Mouse (Mus musculus): ENCODE measurements around the gene Fbxo48. TPM values are rescaled to one million over a fixed set of nuclear protein-coding genes. Genes with fewer than 3 reads are reported as not detected.

The Fbxo48 gene
- polyA plus RNA-seq, 1 experiment from 2014 or later = 0.77 TPM

DNA sequence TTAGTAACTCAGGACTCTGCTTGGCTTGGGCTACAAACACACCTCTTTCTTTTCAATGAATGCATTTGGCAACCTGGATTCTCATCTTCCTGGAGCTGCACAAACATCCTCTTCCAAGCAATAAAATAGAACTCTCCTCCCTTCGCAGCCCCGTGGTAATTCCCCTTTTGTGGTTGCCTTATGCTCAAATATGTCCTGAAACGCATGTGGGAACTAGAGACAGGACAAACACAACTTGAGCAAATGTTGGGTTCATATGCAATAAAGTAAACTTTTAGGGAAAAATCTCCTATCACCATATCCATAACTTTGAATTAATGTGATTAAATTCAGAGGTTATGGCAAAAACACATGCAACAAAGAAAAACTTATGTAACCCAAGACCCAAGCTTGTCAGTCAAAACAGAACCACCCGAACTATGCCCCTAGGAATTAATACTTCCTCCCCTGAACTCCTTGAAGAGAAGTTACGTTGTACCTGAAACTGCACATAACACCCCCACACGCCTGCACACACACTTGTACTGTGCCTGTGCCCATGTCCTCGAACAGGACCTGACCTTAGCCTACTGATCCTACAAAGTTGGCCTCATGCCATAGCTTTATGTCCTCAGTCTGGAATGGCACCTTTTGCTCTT lies 35.5 kb downstream of the Fbxo48 start:
- Histone ChIP-seq H3K36me3 (ENCODE audit: control insufficient read depth, insufficient read depth, low read length) (no peaks in the 10 kb centered on the region), H3K27me3 (replicated peaks; ENCODE audit: control insufficient read depth, insufficient read depth, low read length) (no peaks in the 10 kb centered on the region), H3K4me3 (ENCODE audit: low read depth, low read length) (no peak overlapping the region), H3K9ac (ENCODE audit: low read length) (no peak overlapping the region), H3K27ac (ENCODE audit: low read depth, low read length) (no peak overlapping the region), H3K4me2 (ENCODE audit: low read length) (no peak overlapping the region), H3K4me1 (ENCODE audit: control insufficient read depth, insufficient read depth, low read length) (no peaks in the 10 kb centered on the region), H3K9me3 (replicated peaks; ENCODE audit: control insufficient read depth, low read length) (no peaks in the 10 kb centered on the region)
- ATAC-seq (no peak), DNase-seq (ENCODE audit: low spot score) (no peak)
- WGBS = 86% methylated on average over 7 of the region's 7 CpGs

DNA sequence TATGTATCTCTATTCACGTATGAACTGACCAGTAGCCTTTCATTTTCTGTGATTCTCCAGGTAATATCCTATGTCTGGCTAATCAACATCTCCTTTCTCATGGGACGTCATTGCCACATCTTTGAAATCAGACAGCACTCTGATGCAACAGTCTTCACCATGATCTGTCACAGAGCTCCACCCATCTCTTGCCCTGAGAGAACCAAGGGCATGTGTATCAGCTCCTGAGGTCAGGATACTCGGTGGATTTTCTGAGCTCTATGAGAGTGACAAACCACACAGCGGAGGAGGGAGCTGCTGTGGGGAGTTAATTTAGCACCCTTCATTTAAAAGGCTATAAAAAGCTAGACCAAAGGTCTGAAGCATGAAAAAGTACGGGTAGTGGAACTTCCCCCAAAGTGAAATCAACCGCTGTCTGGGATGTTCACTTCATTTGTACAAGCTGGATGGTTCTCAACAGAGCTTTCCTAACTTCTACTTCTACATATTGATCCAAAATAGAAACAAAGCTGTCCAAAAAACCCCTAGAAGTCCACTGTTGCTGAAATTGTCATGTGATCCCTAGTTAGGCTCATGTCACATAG lies 36.7 kb downstream of the Fbxo48 start:
- ATAC-seq (no peak), DNase-seq (ENCODE audit: low spot score) (no peak)
- H3K4me1 ChIP-seq (ENCODE audit: control insufficient read depth, insufficient read depth, low read length) = no peaks in the 10 kb centered on the region
- no peaks in the 10 kb centered on the region for H3K27me3 ChIP-seq (replicated peaks; ENCODE audit: control insufficient read depth, insufficient read depth, low read length)
- no peak overlapping the region for H3K27ac ChIP-seq (ENCODE audit: low read depth, low read length)
- no peaks in the 10 kb centered on the region for H3K36me3 ChIP-seq (ENCODE audit: control insufficient read depth, insufficient read depth, low read length)
- H3K9me3 ChIP-seq (replicated peaks; ENCODE audit: control insufficient read depth, low read length) = no peaks in the 10 kb centered on the region
- 87% methylated on average over 6 of the region's 6 CpGs for WGBS
- no peak overlapping the region for H3K9ac ChIP-seq (ENCODE audit: low read length)
- no peak overlapping the region for H3K4me2 ChIP-seq (ENCODE audit: low read length)
- H3K4me3 ChIP-seq (ENCODE audit: low read depth, low read length) = no peak overlapping the region

DNA sequence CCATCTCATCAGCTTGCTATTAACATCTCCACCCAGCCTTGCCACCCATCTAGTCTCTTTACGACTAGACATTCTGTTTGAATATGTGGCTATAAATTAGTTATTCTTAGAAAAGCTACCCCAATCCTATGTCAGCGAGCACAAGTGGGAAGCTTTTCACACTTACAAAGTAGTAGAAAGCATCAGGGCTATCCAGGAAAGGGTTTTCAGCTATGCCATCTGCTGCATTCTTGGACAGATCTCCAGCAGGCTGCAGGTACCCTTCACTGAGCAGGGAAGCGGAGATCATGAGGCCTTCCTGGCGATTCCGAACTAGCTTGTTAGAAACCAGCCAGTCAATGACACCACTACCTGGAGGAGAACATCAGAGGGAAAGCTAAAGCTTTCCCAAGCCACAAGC lies 38.7 kb downstream of the Fbxo48 start:
- ATAC-seq (no peak), DNase-seq (ENCODE audit: low spot score) (no peak)
- H3K9me3 ChIP-seq (replicated peaks; ENCODE audit: control insufficient read depth, low read length) = no peaks in the 10 kb centered on the region
- H3K9ac ChIP-seq (ENCODE audit: low read length) = no peak overlapping the region
- no peak overlapping the region for H3K4me2 ChIP-seq (ENCODE audit: low read length)
- 92% methylated on average over 5 of the region's 5 CpGs for WGBS
- no peak overlapping the region for H3K27ac ChIP-seq (ENCODE audit: low read depth, low read length)
- H3K4me3 ChIP-seq (ENCODE audit: low read depth, low read length) = no peak overlapping the region
- no peaks in the 10 kb centered on the region for H3K4me1 ChIP-seq (ENCODE audit: control insufficient read depth, insufficient read depth, low read length)
- no peaks in the 10 kb centered on the region for H3K36me3 ChIP-seq (ENCODE audit: control insufficient read depth, insufficient read depth, low read length)
- H3K27me3 ChIP-seq (replicated peaks; ENCODE audit: control insufficient read depth, insufficient read depth, low read length) = no peaks in the 10 kb centered on the region

DNA sequence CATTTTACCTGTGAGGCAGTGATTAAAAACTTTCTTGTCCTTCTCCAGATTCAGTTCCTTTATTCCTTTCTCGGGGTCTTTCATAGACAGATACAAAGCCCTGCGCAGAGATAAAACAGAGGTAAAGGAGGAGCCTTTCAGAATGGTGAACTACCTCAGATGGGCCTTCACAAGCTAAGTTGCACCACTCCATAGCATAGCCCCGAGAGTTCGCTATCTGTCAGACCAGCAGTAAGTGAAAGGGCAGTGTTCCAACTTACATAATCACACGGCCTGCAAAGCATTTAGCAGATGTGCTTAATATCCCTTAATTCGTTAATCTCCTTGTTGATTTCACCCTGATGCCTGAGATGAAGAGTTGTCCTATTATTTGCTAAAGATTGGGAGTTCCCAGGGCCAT lies 41.7 kb downstream of the Fbxo48 start:
- H3K36me3 ChIP-seq (ENCODE audit: control insufficient read depth, insufficient read depth, low read length) = no peaks in the 10 kb centered on the region
- no peak overlapping the region for H3K4me2 ChIP-seq (ENCODE audit: low read length)
- ATAC-seq (no peak), DNase-seq (ENCODE audit: low spot score) (no peak)
- no peak overlapping the region for H3K9ac ChIP-seq (ENCODE audit: low read length)
- no peak overlapping the region for H3K27ac ChIP-seq (ENCODE audit: low read depth, low read length)
- H3K4me3 ChIP-seq (ENCODE audit: low read depth, low read length) = no peak overlapping the region
- H3K9me3 ChIP-seq (replicated peaks; ENCODE audit: control insufficient read depth, low read length) = no peaks in the 10 kb centered on the region
- WGBS = 78% methylated on average over 6 of the region's 6 CpGs
- H3K4me1 ChIP-seq (ENCODE audit: control insufficient read depth, insufficient read depth, low read length) = no peaks in the 10 kb centered on the region
- H3K27me3 ChIP-seq (replicated peaks; ENCODE audit: control insufficient read depth, insufficient read depth, low read length) = no peaks in the 10 kb centered on the region

DNA sequence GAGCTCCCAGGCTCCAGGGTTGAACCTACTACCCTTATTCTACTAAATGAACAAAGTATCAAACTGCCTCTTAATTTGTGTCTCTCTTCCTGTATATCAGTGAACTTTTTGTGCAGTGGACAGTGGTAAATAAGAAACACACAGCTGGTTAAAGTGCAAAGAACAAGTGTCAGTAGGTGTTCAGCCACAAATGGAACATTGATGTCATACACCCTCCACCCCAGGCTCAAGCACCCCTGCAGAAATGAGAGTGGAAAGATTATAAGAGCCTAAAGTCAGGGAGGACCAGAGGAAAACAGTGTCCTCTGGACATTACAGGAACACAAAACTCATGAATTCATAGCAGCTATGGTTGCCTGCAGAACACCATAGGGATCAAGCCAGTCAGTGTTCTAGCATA lies 45.6 kb downstream of the Fbxo48 start:
- Histone ChIP-seq H3K27me3 (replicated peaks; ENCODE audit: control insufficient read depth, insufficient read depth, low read length) (no peaks in the 10 kb centered on the region), H3K27ac (ENCODE audit: low read depth, low read length) (no peak overlapping the region), H3K9ac (ENCODE audit: low read length) (no peak overlapping the region), H3K36me3 (ENCODE audit: control insufficient read depth, insufficient read depth, low read length) (no peaks in the 10 kb centered on the region), H3K4me2 (ENCODE audit: low read length) (no peak overlapping the region), H3K9me3 (replicated peaks; ENCODE audit: control insufficient read depth, low read length) (no peaks in the 10 kb centered on the region), H3K4me3 (ENCODE audit: low read depth, low read length) (no peak overlapping the region), H3K4me1 (ENCODE audit: control insufficient read depth, insufficient read depth, low read length) (no peaks in the 10 kb centered on the region)
- DNase-seq (ENCODE audit: low spot score) (no peak), ATAC-seq (no peak)

DNA sequence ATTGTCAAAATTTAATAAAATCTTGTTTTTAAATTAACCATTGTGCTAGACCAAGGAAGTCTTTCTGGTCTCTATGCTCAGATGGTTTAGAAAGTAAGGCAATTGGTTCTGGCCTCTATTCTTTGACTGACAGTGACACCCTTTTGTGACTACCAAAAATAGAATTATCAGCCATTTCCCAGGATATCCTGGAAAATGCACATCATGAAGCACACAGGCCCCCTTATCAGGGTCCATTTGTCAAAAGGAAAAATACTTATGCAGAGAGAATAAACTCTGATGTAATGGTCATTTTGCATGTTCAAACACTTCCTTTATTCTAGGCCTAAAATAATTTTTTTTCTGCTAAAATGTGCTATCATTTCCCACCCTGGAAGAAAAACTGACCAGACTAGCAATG lies 46.3 kb downstream of the Fbxo48 start:
- Histone ChIP-seq H3K27me3 (replicated peaks; ENCODE audit: control insufficient read depth, insufficient read depth, low read length) (no peaks in the 10 kb centered on the region), H3K4me2 (ENCODE audit: low read length) (no peak overlapping the region), H3K36me3 (ENCODE audit: control insufficient read depth, insufficient read depth, low read length) (no peaks in the 10 kb centered on the region), H3K4me3 (ENCODE audit: low read depth, low read length) (no peak overlapping the region), H3K9ac (ENCODE audit: low read length) (no peak overlapping the region), H3K27ac (ENCODE audit: low read depth, low read length) (no peak overlapping the region), H3K9me3 (replicated peaks; ENCODE audit: control insufficient read depth, low read length) (no peaks in the 10 kb centered on the region), H3K4me1 (ENCODE audit: control insufficient read depth, insufficient read depth, low read length) (no peaks in the 10 kb centered on the region)
- DNase-seq (ENCODE audit: low spot score) = no peak
- no peak for ATAC-seq

DNA sequence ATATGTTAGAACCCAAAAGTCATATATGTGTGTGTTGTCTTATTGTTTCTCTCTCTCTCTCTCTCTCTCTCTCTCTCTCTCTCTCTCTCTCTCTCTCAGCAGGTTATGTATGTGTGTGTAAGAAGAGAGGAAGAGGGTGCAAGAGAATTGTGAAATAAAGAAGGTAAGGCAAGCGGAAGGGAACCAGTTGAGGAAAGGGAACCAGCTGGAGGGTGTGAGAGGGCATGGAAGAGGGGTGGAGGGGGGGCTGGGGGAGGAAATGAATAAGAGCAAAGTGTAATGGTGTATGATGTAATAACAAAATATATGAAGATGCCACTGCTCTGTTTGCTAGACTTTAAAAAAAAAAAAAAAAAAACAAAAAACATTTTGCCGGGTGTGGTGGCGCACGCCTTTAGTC lies 48.2 kb downstream of the Fbxo48 start:
- H3K9ac ChIP-seq (ENCODE audit: low read length) = no peak overlapping the region
- no peaks in the 10 kb centered on the region for H3K36me3 ChIP-seq (ENCODE audit: control insufficient read depth, insufficient read depth, low read length)
- H3K9me3 ChIP-seq (replicated peaks; ENCODE audit: control insufficient read depth, low read length) = no peaks in the 10 kb centered on the region
- DNase-seq (ENCODE audit: low spot score) (no peak), ATAC-seq (no peak)
- 92% methylated on average over 4 of the region's 4 CpGs for WGBS
- no peak overlapping the region for H3K27ac ChIP-seq (ENCODE audit: low read depth, low read length)
- no peak overlapping the region for H3K4me3 ChIP-seq (ENCODE audit: low read depth, low read length)
- no peak overlapping the region for H3K4me2 ChIP-seq (ENCODE audit: low read length)
- H3K4me1 ChIP-seq (ENCODE audit: control insufficient read depth, insufficient read depth, low read length) = no peaks in the 10 kb centered on the region
- H3K27me3 ChIP-seq (replicated peaks; ENCODE audit: control insufficient read depth, insufficient read depth, low read length) = no peaks in the 10 kb centered on the region

DNA sequence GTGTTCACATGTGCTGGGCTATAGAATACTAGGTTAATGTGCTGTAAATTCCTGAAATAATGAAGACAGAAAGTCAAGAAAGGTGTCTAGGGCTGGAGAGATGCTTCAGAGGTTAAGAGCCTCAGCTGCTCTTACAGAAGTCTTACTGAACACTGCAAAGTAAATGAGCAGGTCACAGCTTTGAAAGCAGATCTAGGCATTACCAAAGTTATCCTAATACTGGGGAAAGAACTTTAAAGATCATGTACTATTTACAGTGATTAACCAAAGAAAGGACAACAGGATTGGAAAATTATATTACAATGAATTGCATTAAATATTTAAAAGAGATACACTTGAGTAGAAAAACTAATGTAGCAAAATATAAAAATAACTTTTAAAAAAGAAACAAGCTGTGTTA lies 48.8 kb downstream of the Fbxo48 start:
- no peaks in the 10 kb centered on the region for H3K9me3 ChIP-seq (replicated peaks; ENCODE audit: control insufficient read depth, low read length)
- no peaks in the 10 kb centered on the region for H3K27me3 ChIP-seq (replicated peaks; ENCODE audit: control insufficient read depth, insufficient read depth, low read length)
- H3K4me3 ChIP-seq (ENCODE audit: low read depth, low read length) = no peak overlapping the region
- no peak for ATAC-seq
- no peak for DNase-seq (ENCODE audit: low spot score)
- H3K27ac ChIP-seq (ENCODE audit: low read depth, low read length) = no peak overlapping the region
- no peaks in the 10 kb centered on the region for H3K36me3 ChIP-seq (ENCODE audit: control insufficient read depth, insufficient read depth, low read length)
- no peaks in the 10 kb centered on the region for H3K4me1 ChIP-seq (ENCODE audit: control insufficient read depth, insufficient read depth, low read length)
- H3K9ac ChIP-seq (ENCODE audit: low read length) = no peak overlapping the region
- no peak overlapping the region for H3K4me2 ChIP-seq (ENCODE audit: low read length)

DNA sequence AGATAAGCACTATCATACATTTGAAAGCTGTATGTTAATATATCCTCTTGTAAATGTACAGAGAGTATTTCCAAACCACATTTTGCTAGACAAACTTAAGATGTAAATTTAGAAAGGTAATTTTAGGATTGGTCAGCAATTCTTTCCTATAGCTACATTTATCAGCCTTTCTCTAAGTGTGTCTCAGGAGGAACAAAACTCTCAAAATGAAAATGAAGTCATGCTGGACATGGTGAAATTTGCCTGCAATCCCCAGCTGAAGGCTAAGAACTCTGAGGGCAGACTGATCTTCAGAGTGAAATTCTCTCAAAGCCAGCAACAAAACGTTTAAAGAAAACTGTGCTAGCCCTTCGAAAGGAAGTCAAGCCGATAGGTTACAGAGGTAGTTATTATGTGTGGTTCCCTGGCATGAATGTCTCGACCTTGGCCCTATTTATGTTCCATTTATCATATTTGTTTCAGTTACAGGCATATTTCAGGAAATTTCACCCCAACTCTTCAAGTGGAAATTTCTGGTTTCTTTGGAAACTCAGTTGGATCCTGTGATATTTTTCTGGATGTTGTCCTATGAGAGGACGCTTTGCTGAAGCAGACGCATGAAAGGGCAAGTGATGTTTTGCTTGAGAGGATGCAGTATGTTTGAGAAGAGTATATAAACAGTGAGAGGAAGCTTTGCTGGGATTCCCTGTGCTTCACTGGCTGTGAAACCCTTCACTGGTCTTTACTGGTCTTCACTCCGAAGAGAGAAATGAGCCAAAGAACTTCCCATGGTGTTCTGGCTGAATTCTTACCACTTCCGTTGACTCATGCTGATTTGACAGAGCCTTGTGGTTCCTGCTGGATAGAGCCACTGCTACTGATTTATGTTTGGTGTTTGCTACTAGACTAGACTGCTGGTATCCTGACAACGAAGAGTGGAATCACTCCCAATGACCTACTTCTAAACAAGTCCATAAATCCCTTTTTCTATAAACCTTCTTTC lies 49.5 kb downstream of the Fbxo48 start:
- no peak overlapping the region for H3K4me3 ChIP-seq (ENCODE audit: low read depth, low read length)
- H3K36me3 ChIP-seq (ENCODE audit: control insufficient read depth, insufficient read depth, low read length) = no peaks in the 10 kb centered on the region
- ATAC-seq (no peak), DNase-seq (ENCODE audit: low spot score) (no peak)
- no peak overlapping the region for H3K9ac ChIP-seq (ENCODE audit: low read length)
- no peak overlapping the region for H3K4me2 ChIP-seq (ENCODE audit: low read length)
- no peaks in the 10 kb centered on the region for H3K9me3 ChIP-seq (replicated peaks; ENCODE audit: control insufficient read depth, low read length)
- WGBS = 82% methylated on average over 9 of the region's 9 CpGs
- H3K27me3 ChIP-seq (replicated peaks; ENCODE audit: control insufficient read depth, insufficient read depth, low read length) = no peaks in the 10 kb centered on the region
- H3K4me1 ChIP-seq (ENCODE audit: control insufficient read depth, insufficient read depth, low read length) = no peaks in the 10 kb centered on the region
- H3K27ac ChIP-seq (ENCODE audit: low read depth, low read length) = no peak overlapping the region
